Mouse (Mus musculus) kidney, embryonic 16.5 days (tissue): ENCODE results near the gene Rnf144b. TPM values are rescaled to one million over a fixed set of nuclear protein-coding genes. Genes with fewer than 3 reads are reported as not detected.

ENCODE experiments used
- ATAC-seq: fragments of 200-750 bp; cut with Nextera tagmentation; 2 replicates; pipeline ENCODE4 v1.8.0; 2017; ENCODE audit warnings: moderate TSS enrichment; ENCODE audit not compliant: low FRiP score, low TSS enrichment
- H3K27ac ChIP-seq: fragments of 300-500 bp; sonication (generic); 2 replicates; pipeline ENCODE4 v1.5.1; 2014; ENCODE audit warnings: low read length
- H3K27me3 ChIP-seq: fragments of 300-500 bp; sonication (generic); 2 replicates; pipeline ENCODE4 v1.6.1; 2014; ENCODE audit warnings: low read length, control low read depth, mixed read lengths; ENCODE audit not compliant: insufficient read depth
- H3K36me3 ChIP-seq: fragments of 300-500 bp; sonication (generic); 2 replicates; pipeline ENCODE4 v1.6.1; 2014; ENCODE audit warnings: low read length, control low read depth, mixed read lengths; ENCODE audit not compliant: insufficient read depth
- H3K4me1 ChIP-seq: fragments of 300-500 bp; sonication (generic); 2 replicates; pipeline ENCODE4 v1.6.1; 2014; ENCODE audit warnings: low read length, control low read depth, mixed read lengths; ENCODE audit not compliant: insufficient read depth
- H3K4me2 ChIP-seq: fragments of 300-500 bp; sonication (generic); replicated peaks from 2 replicates; pipeline ENCODE4 v1.6.1; 2014; ENCODE audit warnings: low read depth, low read length
- H3K4me3 ChIP-seq: fragments of 300-500 bp; sonication (generic); 2 replicates; pipeline ENCODE4 v1.5.1; 2014; ENCODE audit warnings: mild to moderate bottlenecking, low read length
- H3K9ac ChIP-seq: fragments of 300-500 bp; sonication (generic); replicated peaks from 2 replicates; pipeline ENCODE4 v1.6.1; 2014; ENCODE audit warnings: low read length
- H3K9me3 ChIP-seq: fragments of 300-500 bp; sonication (generic); 2 replicates; pipeline ENCODE4 v1.6.1; 2016; ENCODE audit warnings: low read length, control low read depth
- WGBS: fragments of 180-500 bp; shearing (Covaris S2); extraction: QIAGEN DNeasy Blood & Tissue Kit; methylation state at CpG from one replicate; pipeline ENCODE4 v1.1.7; 2014; 5-methylcytosine and 5-hydroxymethylcytosine counted together
- polyA plus RNA-seq: library from polyadenylated mRNA; unstranded; fragments of >200 nt; fragmentation: Nextera tagmentation; extraction: Ambion mirVana; gene quantifications from 2 replicates; pipeline ENCODE4 v1.2.1, GENCODE M21; 2015

The Rnf144b gene
- polyA plus RNA-seq, 1 experiment from 2014 or later = 1.0 TPM

GRCm38 (mm10) chr13:47238131-47238530, 115.7 kb downstream of the Rnf144b start:
- H3K36me3 ChIP-seq = no peaks in the 10 kb centered on the region
- WGBS = 76% methylated on average over 17 of the region's 17 CpGs
- no peaks in the 10 kb centered on the region for H3K9me3 ChIP-seq
- no peaks in the 10 kb centered on the region for H3K27me3 ChIP-seq
- H3K4me2 ChIP-seq = no peak overlapping the region
- H3K9ac ChIP-seq = no peak overlapping the region
- ATAC-seq = no peak
- H3K27ac ChIP-seq = no peak overlapping the region
- no peak overlapping the region for H3K4me3 ChIP-seq
- H3K4me1 ChIP-seq = no peaks in the 10 kb centered on the region

- H3K36me3 ChIP-seq = no peaks in the 10 kb centered on the region; the same call in 1 of the 2 replicates
- no peak overlapping the region for H3K27ac ChIP-seq
- no peak overlapping the region for H3K4me2 ChIP-seq
- no peak overlapping the region for H3K4me3 ChIP-seq
- ATAC-seq = no peak
- WGBS = 92% methylated on average over 6 of the region's 6 CpGs
- no peak overlapping the region for H3K9ac ChIP-seq
- H3K27me3 ChIP-seq = no peaks in the 10 kb centered on the region
- no peaks in the 10 kb centered on the region for H3K9me3 ChIP-seq
- H3K4me1 ChIP-seq = no peaks in the 10 kb centered on the region
These were observed 121.1 kb downstream of the Rnf144b start for GRCm38 (mm10) chr13:47243569-47243968.

GRCm38 (mm10) chr13:47244771-47245170, 122.3 kb downstream of the Rnf144b start:
- H3K36me3 ChIP-seq = no peaks in the 10 kb centered on the region; the same call in 1 of the 2 replicates
- no peak overlapping the region for H3K4me3 ChIP-seq
- H3K9ac ChIP-seq = no peak overlapping the region
- H3K4me2 ChIP-seq = no peak overlapping the region
- no peak overlapping the region for H3K27ac ChIP-seq
- H3K27me3 ChIP-seq = no peaks in the 10 kb centered on the region
- no peak for ATAC-seq
- no peaks in the 10 kb centered on the region for H3K9me3 ChIP-seq
- H3K4me1 ChIP-seq = no peaks in the 10 kb centered on the region
- WGBS = 68% methylated on average over 11 of the region's 11 CpGs

- Histone ChIP-seq H3K9me3 (no peaks in the 10 kb centered on the region), H3K27me3 (no peaks in the 10 kb centered on the region), H3K4me3 (no peak overlapping the region), H3K9ac (no peak overlapping the region), H3K27ac (no peak overlapping the region), H3K4me2 (no peak overlapping the region), H3K36me3 (no peaks in the 10 kb centered on the region; the same call in 1 of the 2 replicates), H3K4me1 (no peaks in the 10 kb centered on the region)
- WGBS = 54% methylated on average over 10 of the region's 10 CpGs
- no peak for ATAC-seq
These were observed 124.0 kb downstream of the Rnf144b start for GRCm38 (mm10) chr13:47246459-47246858.

- ATAC-seq = no peak
- Histone ChIP-seq H3K9ac (no peak overlapping the region), H3K9me3 (no peaks in the 10 kb centered on the region), H3K36me3 (no peaks in the 10 kb centered on the region; the same call in 1 of the 2 replicates), H3K4me2 (no peak overlapping the region), H3K27ac (no peak overlapping the region), H3K4me1 (no peaks in the 10 kb centered on the region), H3K27me3 (no peaks in the 10 kb centered on the region), H3K4me3 (no peak overlapping the region)
- 53% methylated on average over 13 of the region's 13 CpGs for WGBS
These were observed 124.8 kb downstream of the Rnf144b start for GRCm38 (mm10) chr13:47247156-47247800.

- Histone ChIP-seq H3K4me1 (no peaks in the 10 kb centered on the region), H3K27ac (no peak overlapping the region), H3K36me3 (no peaks in the 10 kb centered on the region; the same call in 1 of the 2 replicates), H3K4me3 (no peak overlapping the region), H3K4me2 (no peak overlapping the region), H3K27me3 (no peaks in the 10 kb centered on the region), H3K9me3 (no peaks in the 10 kb centered on the region), H3K9ac (no peak overlapping the region)
- WGBS = 68% methylated on average over 8 of the region's 8 CpGs
- ATAC-seq = no peak
These were observed 126.0 kb downstream of the Rnf144b start for GRCm38 (mm10) chr13:47248289-47249010.

GRCm38 (mm10) chr13:47250615-47251014, 128.2 kb downstream of the Rnf144b start:
- Histone ChIP-seq H3K9ac (no peak overlapping the region), H3K4me3 (no peak overlapping the region), H3K27me3 (no peaks in the 10 kb centered on the region), H3K4me2 (no peak overlapping the region), H3K36me3 (no peaks in the 10 kb centered on the region), H3K9me3 (no peaks in the 10 kb centered on the region), H3K27ac (no peak overlapping the region), H3K4me1 (no peaks in the 10 kb centered on the region)
- ATAC-seq = no peak
- 50% methylated on average over 1 of the region's 1 CpGs for WGBS

- H3K36me3 ChIP-seq = no peaks in the 10 kb centered on the region
- ATAC-seq = no peak
- no peak overlapping the region for H3K4me2 ChIP-seq
- no peak overlapping the region for H3K27ac ChIP-seq
- no peak overlapping the region for H3K9ac ChIP-seq
- no peaks in the 10 kb centered on the region for H3K9me3 ChIP-seq
- no peaks in the 10 kb centered on the region for H3K4me1 ChIP-seq
- WGBS = 88% methylated on average over 2 of the region's 2 CpGs
- no peaks in the 10 kb centered on the region for H3K27me3 ChIP-seq
- H3K4me3 ChIP-seq = no peak overlapping the region
These were observed 128.8 kb downstream of the Rnf144b start for GRCm38 (mm10) chr13:47251114-47251764.

GRCm38 (mm10) chr13:47253711-47254110, 131.3 kb downstream of the Rnf144b start:
- WGBS = 76% methylated on average over 5 of the region's 5 CpGs
- Histone ChIP-seq H3K4me3 (no peak overlapping the region), H3K36me3 (no peaks in the 10 kb centered on the region), H3K27ac (no peak overlapping the region), H3K9ac (no peak overlapping the region), H3K4me2 (no peak overlapping the region), H3K4me1 (no peaks in the 10 kb centered on the region), H3K9me3 (no peaks in the 10 kb centered on the region), H3K27me3 (no peaks in the 10 kb centered on the region)
- no peak for ATAC-seq

GRCm38 (mm10) chr13:47259297-47259696, 136.8 kb downstream of the Rnf144b start:
- Histone ChIP-seq H3K36me3 (no peaks in the 10 kb centered on the region), H3K9ac (no peak overlapping the region), H3K4me2 (no peak overlapping the region), H3K27ac (no peak overlapping the region), H3K4me1 (no peaks in the 10 kb centered on the region), H3K27me3 (no peaks in the 10 kb centered on the region), H3K4me3 (no peak overlapping the region), H3K9me3 (no peaks in the 10 kb centered on the region)
- ATAC-seq = no peak
- WGBS = 57% methylated on average over 4 of the region's 4 CpGs
